Mouse (Mus musculus) ES-E14 (cell line): ENCODE results near the gene Cyp19a1. TPM values are rescaled to one million over a fixed set of nuclear protein-coding genes. Genes with fewer than 3 reads are reported as not detected.

Experiments used
- DNase-seq: peaks from one replicate; pipeline ENCODE4 v3.0.0-alpha.2; 2013; ENCODE audit warnings: low read depth, low spot score
- H3K27ac ChIP-seq: 2 replicates; pipeline ENCODE4 v1.5.1; 2012; ENCODE audit warnings: low read depth, mild to moderate bottlenecking, low read length, moderate library complexity, mixed read lengths; ENCODE audit not compliant: poor library complexity, insufficient read depth, severe bottlenecking
- H3K36me3 ChIP-seq: 2 replicates; pipeline ENCODE4 v1.6.1; 2012; ENCODE audit warnings: mild to moderate bottlenecking, low read length, moderate library complexity, mixed read lengths; ENCODE audit not compliant: control insufficient read depth, poor library complexity, insufficient read depth, severe bottlenecking
- H3K4me1 ChIP-seq, 2 experiments: fragments of 150-350 bp in 1 of 2; sonication (generic) in 1 of 2; 2 replicates each; pipeline ENCODE4 v1.6.1; 2012; ENCODE audit warnings: low read length in 2 of 2, mild to moderate bottlenecking in 1 of 2, mixed read lengths in 1 of 2; ENCODE audit not compliant: control insufficient read depth in 2 of 2, insufficient read depth in 2 of 2, poor library complexity in 1 of 2
- H3K4me3 ChIP-seq, 2 experiments: fragments of 150-350 bp in 1 of 2; sonication (generic) in 1 of 2; 2 replicates each; pipeline ENCODE4 v1.5.1; 2012; ENCODE audit warnings: low read length in 2 of 2, low read depth in 1 of 2, mild to moderate bottlenecking in 1 of 2, mixed read lengths in 1 of 2; ENCODE audit not compliant: insufficient read depth in 1 of 2, poor library complexity in 1 of 2, severe bottlenecking in 1 of 2
- H3K9ac ChIP-seq: 2 replicates; pipeline ENCODE4 v1.6.1; 2012; ENCODE audit warnings: low read depth, mild to moderate bottlenecking, low read length, mixed read lengths; ENCODE audit not compliant: poor library complexity, insufficient read depth, severe bottlenecking
- H3K9me3 ChIP-seq: fragments of 150-350 bp; sonication (generic); 2 replicates; pipeline ENCODE4 v1.6.1; 2012; ENCODE audit warnings: low read depth, mild to moderate bottlenecking, low read length; ENCODE audit not compliant: control insufficient read depth, insufficient read depth
- CHD2 ChIP-seq: IDR thresholded peaks from 2 replicates; pipeline ENCODE4 v1.6.1; 2014; ENCODE audit warnings: mild to moderate bottlenecking, low read depth, low read length, inconsistent platforms
- HCFC1 ChIP-seq: IDR thresholded peaks from 2 replicates; pipeline ENCODE4 v1.6.1; 2012; ENCODE audit warnings: low read length, inconsistent platforms, borderline replicate concordance; ENCODE audit not compliant: insufficient read depth
- MAFK ChIP-seq: IDR thresholded peaks from 2 replicates; pipeline ENCODE4 v1.6.1; 2014; ENCODE audit warnings: mild to moderate bottlenecking, low read depth, low read length, inconsistent platforms; ENCODE audit not compliant: insufficient read depth
- ZC3H11A ChIP-seq: IDR thresholded peaks from 2 replicates; pipeline ENCODE4 v1.6.1; 2012; ENCODE audit warnings: low read depth, mild to moderate bottlenecking, inconsistent platforms, low read length, borderline replicate concordance
- ZNF384 ChIP-seq: IDR thresholded peaks from 2 replicates; pipeline ENCODE4 v1.6.1; 2012; ENCODE audit warnings: low read depth, low read length, inconsistent platforms
- in situ Hi-C, 2 experiments: fragments of 600-800 bp; cut with MboI; formaldehyde crosslinking; loops; one replicate each; pipeline ENCODE4 v1.15.1; 2025; ENCODE audit warnings: low sequenced_read_pairs in 2 of 2, inconsistent platforms in 1 of 2; ENCODE audit not compliant: unreplicated experiment in 2 of 2
- total RNA-seq: library from RNA; depleted of rRNA; stranded (reverse); fragments of 300-350 nt; gene quantifications from 2 replicates; pipeline ENCODE4 v1.2.3, GENCODE M21; 2012

The Cyp19a1 gene
- total RNA-seq, 1 experiment: not detected

- Histone ChIP-seq H3K9ac (no peak overlapping the region), H3K4me1 (peaks cover 0 to 2% of the 10 kb centered on the region in 2 experiments; a peak in 1 of 4 replicates), H3K9me3 (no peaks in the 10 kb centered on the region), H3K36me3 (no peaks in the 10 kb centered on the region), H3K27ac (no peak overlapping the region), H3K4me3 (no peak overlapping the region)
- TF ChIP-seq MAFK (no peak), ZC3H11A (no peak), CHD2 (no peak), ZNF384 (no peak), HCFC1 (no peak)
- in situ Hi-C loops: no loop called here
- DNase-seq: no peak
These were observed 33.3 kb upstream of the Cyp19a1 start for GRCm38 (mm10) chr9:54301255-54301654.

- H3K4me3 ChIP-seq: no peak overlapping the region
- peak; percentile 84 for TF ChIP-seq MAFK
- no peak for TF ChIP-seq ZNF384
- no peak for TF ChIP-seq CHD2
- TF ChIP-seq ZC3H11A: no peak
- no peak for TF ChIP-seq HCFC1
- DNase-seq: no peak
- H3K4me1 ChIP-seq: peaks cover 0 to 2% of the 10 kb centered on the region in 2 experiments; a peak in 1 of 4 replicates
- in situ Hi-C loops: no loop called here
- no peak overlapping the region for H3K27ac ChIP-seq
- no peaks in the 10 kb centered on the region for H3K9me3 ChIP-seq
- no peak overlapping the region for H3K9ac ChIP-seq
- no peaks in the 10 kb centered on the region for H3K36me3 ChIP-seq
These were observed 31.9 kb upstream of the Cyp19a1 start for GRCm38 (mm10) chr9:54299792-54300191.

- Histone ChIP-seq H3K4me1 (peaks cover 0 to 2% of the 10 kb centered on the region in 2 experiments; a peak in 1 of 4 replicates), H3K9me3 (no peaks in the 10 kb centered on the region), H3K27ac (no peak overlapping the region), H3K9ac (no peak overlapping the region), H3K36me3 (no peaks in the 10 kb centered on the region), H3K4me3 (no peak overlapping the region)
- in situ Hi-C loops: no loop called here
- TF ChIP-seq MAFK: no peak
- TF ChIP-seq ZC3H11A: no peak
- TF ChIP-seq HCFC1: no peak
- TF ChIP-seq CHD2: no peak
- no peak for TF ChIP-seq ZNF384
- DNase-seq: no peak
These were observed 31.5 kb upstream of the Cyp19a1 start for GRCm38 (mm10) chr9:54299389-54299788.

- in situ Hi-C loops: no loop called here
- no peak for DNase-seq
- Histone ChIP-seq H3K9ac (no peak overlapping the region), H3K4me1 (no peaks in the 10 kb centered on the region), H3K4me3 (no peak overlapping the region), H3K27ac (no peak overlapping the region), H3K9me3 (no peaks in the 10 kb centered on the region), H3K36me3 (no peaks in the 10 kb centered on the region)
- TF ChIP-seq HCFC1 (no peak), MAFK (no peak), ZNF384 (no peak), CHD2 (no peak), ZC3H11A (no peak)
These were observed 19.9 kb upstream of the Cyp19a1 start for GRCm38 (mm10) chr9:54287804-54288203.

- TF ChIP-seq ZC3H11A (no peak), ZNF384 (no peak), MAFK (no peak), CHD2 (no peak), HCFC1 (no peak)
- Histone ChIP-seq H3K36me3 (no peaks in the 10 kb centered on the region), H3K4me3 (peak within 1 kb of the TSS; percentile 63 to 64), H3K9me3 (no peaks in the 10 kb centered on the region), H3K4me1 (no peaks in the 10 kb centered on the region), H3K9ac (peak within 1 kb of the TSS; percentile 31; the same call in 1 of the 2 replicates), H3K27ac (no peak within 1 kb of the TSS)
- in situ Hi-C loops: no loop called here
- DNase-seq: no peak
These were observed 18.5 kb upstream of the Cyp19a1 start, which contains the start of gene Gldn for GRCm38 (mm10) chr9:54286331-54286987. Gldn (plus strand) TSS chr9:54286486.
